Mouse (Mus musculus): ENCODE data around the gene Olfr593.
"Not testable (repeated sequence)": the region's sequence is repeated elsewhere in the genome, so short reads cannot be mapped to it uniquely, and the experiment has no call there.

Gene Olfr593

GRCm38 (mm10) chr7:103211562-103211961 is at the start of gene Olfr593:
Gene Olfr593 (plus strand): TSS chr7:103211862.
- no peak for DNase-seq (ENCODE audit: inconsistent age in 2 of 2, low spot score in 1 of 2)

GRCm38 (mm10) chr7:103169697-103170096 is 42.0 kb upstream of the Olfr593 start:
- no peak for DNase-seq (ENCODE audit: inconsistent age in 2 of 2, low spot score in 1 of 2)

- no peak for DNase-seq (ENCODE audit: inconsistent age in 2 of 2, low spot score in 1 of 2)
Measured at GRCm38 (mm10) chr7:103178240-103178639, 33.4 kb upstream of the Olfr593 start, which contains the start of gene Olfr591. Gene Olfr591 (minus strand): TSS chr7:103178340.

- DNase-seq (ENCODE audit: inconsistent age in 2 of 2, low spot score in 1 of 2): not testable (repeated sequence)
Measured at GRCm38 (mm10) chr7:103184503-103184902, 27.2 kb upstream of the Olfr593 start, which contains the start of gene Olfr592. Gene Olfr592 (plus strand): TSS chr7:103184803.

GRCm38 (mm10) chr7:103212050-103212449 is 388 bp downstream of the Olfr593 start:
- not testable (repeated sequence) for DNase-seq (ENCODE audit: inconsistent age in 2 of 2, low spot score in 1 of 2)

DNA sequence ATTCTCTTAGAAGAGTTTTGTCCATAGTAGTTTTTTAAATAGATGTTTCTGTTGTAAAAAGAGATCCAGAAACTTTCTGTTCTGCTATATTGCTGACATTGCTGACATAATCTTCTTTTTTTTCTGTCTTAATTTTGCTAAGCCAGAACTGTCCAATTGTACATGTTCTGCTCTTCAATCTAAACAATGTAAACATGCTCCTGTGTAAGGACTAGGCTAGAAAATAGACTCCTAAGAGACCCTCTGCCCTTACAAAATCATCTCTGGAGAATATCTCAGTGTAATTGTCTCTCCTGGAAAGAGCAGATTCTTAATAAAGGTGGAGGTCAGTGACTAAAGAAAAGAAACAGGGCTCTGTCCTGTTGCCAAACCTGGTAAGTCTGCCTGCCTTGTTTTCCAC is 5.0 kb downstream of the Olfr593 start, which contains the start of gene Olfr594:
Gene Olfr594, plus strand, starts transcription at position 301 of the 400 bp plus-strand sequence.
- DNase-seq (ENCODE audit: inconsistent age in 2 of 2, low spot score in 1 of 2): no peak

- not testable (repeated sequence) for DNase-seq (ENCODE audit: inconsistent age in 2 of 2, low spot score in 1 of 2)
Measured at GRCm38 (mm10) chr7:103252405-103252804, 40.7 kb downstream of the Olfr593 start, which contains the start of gene Usp17ld. Gene Usp17ld (minus strand): TSS chr7:103252505.

Data from adrenal gland, adult (tissue).